Comparison of ENCODE assay signal across 16 mouse cellular contexts in genomic region chr12:8510317-8510988, GRCm38 (mm10). TPM values are rescaled to one million over a fixed set of nuclear protein-coding genes. Genes with fewer than 3 reads are reported as not detected.
DNase-seq lines count a peak whose midpoint lies in the region; ATAC-seq and TF ChIP-seq lines count a peak whose summit lies in the region.
"Had no signal": no experiment of that assay in that cellular context is flagged by ENCODE, and none has a peak within 500 bp of the region (broad histone marks: within the 10 kb centered on the region; RNA-seq: fewer than 3 reads in every experiment).

No protein-coding gene starts in this region.

- H3K4me3 ChIP-seq in gastrocnemius, adult 2 months = peak overlapping the region; percentile 26; the same call in 1 of the 2 replicates
- H3K4me3 ChIP-seq in kidney, embryonic 15.5 days (replicated peaks) = no peak overlapping the region
- no peak overlapping the region for H3K4me3 ChIP-seq in heart, embryonic 16.5 days (ENCODE audit: low read length)
- H3K4me3 ChIP-seq in myocyte = peak overlapping the region; percentile 24
- H3K4me3 ChIP-seq: embryonic facial prominence, embryonic 15.5 days; forebrain, embryonic 12.5 days; midbrain, embryonic 10.5 days; neural tube, embryonic 15.5 days had no signal

- H3K27me3 ChIP-seq in kidney, embryonic 15.5 days = no peaks in the 10 kb centered on the region
- no peaks in the 10 kb centered on the region for H3K27me3 ChIP-seq in heart, embryonic 16.5 days (ENCODE audit: control insufficient read depth, insufficient read depth, low read length)
- H3K27me3 ChIP-seq in myocyte (ENCODE audit: control insufficient read depth, insufficient read depth, insufficient read length) = no peaks in the 10 kb centered on the region
- H3K27me3 ChIP-seq: embryonic facial prominence, embryonic 15.5 days; forebrain, embryonic 12.5 days; neural tube, embryonic 15.5 days had no signal

- H3ac ChIP-seq in myocyte (ENCODE audit: control insufficient read depth, insufficient read length) = no peak overlapping the region

- 46% methylated on average over 6 of the region's 6 CpGs for WGBS in kidney, embryonic 15.5 days
- 48% methylated on average over 6 of the region's 6 CpGs for WGBS in heart, embryonic 16.5 days

- peak overlapping the region; percentile 65 for H3K27ac ChIP-seq in gastrocnemius, adult 2 months
- 0 out of 2 replicates have a peak overlapping the region, but pooled peaks have one; percentile 41 for H3K27ac ChIP-seq in kidney, embryonic 15.5 days
- H3K27ac ChIP-seq in heart, embryonic 16.5 days (ENCODE audit: low read length) = peak overlapping the region; percentile 60
- H3K27ac ChIP-seq: embryonic facial prominence, embryonic 15.5 days; forebrain, embryonic 12.5 days; midbrain, embryonic 10.5 days; neural tube, embryonic 15.5 days had no signal

- peaks cover 20% of the 10 kb centered on the region for H3K4me1 ChIP-seq in kidney, embryonic 15.5 days
- peaks cover 20% of the 10 kb centered on the region for H3K4me1 ChIP-seq in heart, embryonic 16.5 days (ENCODE audit: control insufficient read depth, insufficient read depth, low read length)
- H3K4me1 ChIP-seq: forebrain, embryonic 12.5 days; midbrain, embryonic 10.5 days; neural tube, embryonic 15.5 days had no signal

- no peaks in the 10 kb centered on the region for H3K36me3 ChIP-seq in kidney, embryonic 15.5 days
- H3K36me3 ChIP-seq in heart, embryonic 16.5 days (ENCODE audit: control insufficient read depth, insufficient read depth) = no peaks in the 10 kb centered on the region
- no peaks in the 10 kb centered on the region for H3K36me3 ChIP-seq in myocyte (ENCODE audit: control insufficient read depth, insufficient read depth)
- H3K36me3 ChIP-seq: embryonic facial prominence, embryonic 15.5 days; forebrain, embryonic 12.5 days; midbrain, embryonic 10.5 days; neural tube, embryonic 15.5 days had no signal

- TF ChIP-seq POLR2A in myocyte (IDR thresholded peaks at IDR 0.05; ENCODE audit: insufficient read length, low read depth) = no peak

- no peak for DNase-seq in gastrocnemius, adult 2 months
- DNase-seq in gastrocnemius, postnatal 14 days = no peak
- DNase-seq in kidney, postnatal 10 days = no peak
- no peak for DNase-seq in layer of hippocampus, postnatal 14 days (ENCODE audit: low spot score in 2 of 2)
- DNase-seq in cerebellum, postnatal 4 days (ENCODE audit: low spot score in 2 of 2) = no peak
- DNase-seq: cerebellum, adult 11 months; kidney, postnatal 14 days; liver; thymus, postnatal 4 days had no signal

- TF ChIP-seq CTCF in gastrocnemius, adult 2 months (IDR thresholded peaks at IDR 0.05) = no peak

- no peak; the same call in 1 of the 2 replicates for ATAC-seq in kidney, embryonic 15.5 days (replicated peaks; ENCODE audit: low FRiP score)
- no peak for ATAC-seq in heart, embryonic 16.5 days (replicated peaks; ENCODE audit: extremely low read depth, insufficient read depth, low FRiP score)

- H3K9me3 ChIP-seq in kidney, embryonic 15.5 days (replicated peaks) = no peaks in the 10 kb centered on the region
- no peaks in the 10 kb centered on the region for H3K9me3 ChIP-seq in heart, embryonic 16.5 days (replicated peaks; ENCODE audit: control insufficient read depth, low read length)
- H3K9me3 ChIP-seq: embryonic facial prominence, embryonic 15.5 days; forebrain, embryonic 12.5 days; midbrain, embryonic 10.5 days; neural tube, embryonic 15.5 days had no signal

- no peaks in the 10 kb centered on the region for H3K79me2 ChIP-seq in myocyte (ENCODE audit: control insufficient read depth, insufficient read depth)

- intact Hi-C loops in gastrocnemius, adult 2 months (cut with DNase I) = no loop called here
- intact Hi-C loops in gastrocnemius, postnatal 14 days (cut with DNase I; ENCODE audit: low total_unique reads) = no loop called here

- no peak overlapping the region for H3K9ac ChIP-seq in kidney, embryonic 15.5 days
- H3K9ac ChIP-seq in heart, embryonic 16.5 days (ENCODE audit: low read length) = peak overlapping the region; percentile 38; the same call in 1 of the 2 replicates
- H3K9ac ChIP-seq: embryonic facial prominence, embryonic 15.5 days; forebrain, embryonic 12.5 days; neural tube, embryonic 15.5 days had no signal

- H3K4me2 ChIP-seq in kidney, embryonic 15.5 days = peak overlapping the region; percentile 39; the same call in 1 of the 2 replicates
- no peak overlapping the region for H3K4me2 ChIP-seq in heart, embryonic 16.5 days (ENCODE audit: low read depth, low read length)
- H3K4me2 ChIP-seq in myocyte (ENCODE audit: low read depth) = peak overlapping the region; percentile 93
- H3K4me2 ChIP-seq: embryonic facial prominence, embryonic 15.5 days; forebrain, embryonic 12.5 days; neural tube, embryonic 15.5 days had no signal

TF ChIP-seq in myocyte, 11 proteins besides CTCF, POLR2A, EP300 and RAD21:
- TF ChIP-seq E2F4 (IDR thresholded peaks at IDR 0.05; ENCODE audit: insufficient read depth) (no peak), POLR2AphosphoS2 (IDR thresholded peaks at IDR 0.05; ENCODE audit: insufficient read length, low read depth) (no peak), MAX (IDR thresholded peaks at IDR 0.05; ENCODE audit: low read depth) (no peak), SRF (IDR thresholded peaks at IDR 0.05; ENCODE audit: control insufficient read depth, insufficient read length, low read depth) (no peak), REST (IDR thresholded peaks at IDR 0.05; ENCODE audit: insufficient read depth, insufficient read length) (no peak), TCF3 (IDR thresholded peaks at IDR 0.05; ENCODE audit: insufficient read length, low read depth) (no peak), TCF12 (IDR thresholded peaks at IDR 0.05; ENCODE audit: insufficient read depth, poor library complexity, severe bottlenecking) (no peak), USF1 (IDR thresholded peaks at IDR 0.05; ENCODE audit: low read depth) (no peak), MYOG (IDR thresholded peaks at IDR 0.05; ENCODE audit: control insufficient read depth in 1 of 3, insufficient read depth in 1 of 3, insufficient read length in 2 of 3, low read depth in 2 of 3) (peak in 1 of 3 experiments; percentile 13), MYOD1 (IDR thresholded peaks at IDR 0.05; ENCODE audit: control insufficient read depth in 1 of 3, insufficient read length in 2 of 3, low read depth in 2 of 3) (peak in 1 of 3 experiments; percentile 11)
TF ChIP-seq in myocyte: peak in this region for 2.

RNA-seq across cellular contexts. Expression of gene Rhob, which starts 10.6 kb away (rescaled TPM):
- 100 to 1,000 TPM in 1 of 2 experiments, 10 to 100 TPM in 1; 33.5 to 115 TPM for total RNA-seq in gastrocnemius, adult 2 months (2021)
- total RNA-seq in gastrocnemius, postnatal 14 days (2021) = 10 to 100 TPM; 59.5 to 96.2 TPM
- polyA plus RNA-seq in kidney, embryonic 15.5 days (2015; fragmentation: Nextera tagmentation; extraction: Ambion mirVana) = 35.4 and 38.7 TPM in 2 replicates
- 38.5 and 39.3 TPM in 2 replicates for polyA plus RNA-seq in heart, embryonic 16.5 days (2015; fragmentation: Nextera tagmentation; extraction: Ambion mirVana)
- polyA plus RNA-seq in myocyte (2012; fragmentation: generic; extraction: Trizol) = 415 TPM
- total RNA-seq in layer of hippocampus, postnatal 14 days (2021) = 100 to 1,000 TPM; 387 to 396 TPM

Comparison
In these comparisons a context has a peak if more than half of its experiments do, and no peak if none do; other contexts are left out.
1. H3K4me3 ChIP-seq: peak in gastrocnemius, adult 2 months (single experiment) and myocyte (single experiment); none in kidney, embryonic 15.5 days (single experiment) and heart, embryonic 16.5 days (single experiment).
2. Peak in every context shown above with its lines, with median percentiles within 50 percentile points of each other: H3K27ac ChIP-seq.